Mouse (Mus musculus) liver, postnatal 0 days (tissue): ENCODE results near the gene Nup88. TPM values are rescaled to one million over a fixed set of nuclear protein-coding genes. Genes with fewer than 3 reads are reported as not detected.
"Not testable (repeated sequence)": the region's sequence is repeated elsewhere in the genome, so short reads cannot be mapped to it uniquely, and the experiment has no call there.

Experiments used
- ATAC-seq: fragments of 200-750 bp; cut with Nextera tagmentation; 2 replicates; pipeline ENCODE4 v1.8.0; 2017; ENCODE audit warnings: mild to moderate bottlenecking, moderate library complexity
- DNase-seq: peaks from one replicate; pipeline ENCODE4 v3.0.0-alpha.2; 2016
- H3K27ac ChIP-seq: fragments of 300-500 bp; sonication (generic); 2 replicates; pipeline ENCODE4 v1.5.1; 2014; ENCODE audit warnings: antibody characterized with exemption, moderate library complexity, mild to moderate bottlenecking, low read depth
- H3K27me3 ChIP-seq: fragments of 300-500 bp; sonication (generic); 2 replicates; pipeline ENCODE4 v1.6.1; 2014; ENCODE audit warnings: low read length, control low read depth, mixed read lengths; ENCODE audit not compliant: insufficient read depth
- H3K36me3 ChIP-seq: fragments of 300-500 bp; sonication (generic); replicated peaks from 2 replicates; pipeline ENCODE4 v1.6.1; 2014; ENCODE audit warnings: mild to moderate bottlenecking, control low read depth, low read length, moderate library complexity, mixed read lengths; ENCODE audit not compliant: insufficient read depth
- H3K4me1 ChIP-seq: fragments of 300-500 bp; sonication (generic); 2 replicates; pipeline ENCODE4 v1.6.1; 2014; ENCODE audit warnings: antibody characterized with exemption, mild to moderate bottlenecking, control low read depth; ENCODE audit not compliant: insufficient read depth
- H3K4me2 ChIP-seq: fragments of 300-500 bp; sonication (generic); 2 replicates; pipeline ENCODE4 v1.6.1; 2014; ENCODE audit warnings: low read depth, mild to moderate bottlenecking, low read length, moderate library complexity, mixed read lengths
- H3K4me3 ChIP-seq: fragments of 300-500 bp; sonication (generic); 2 replicates; pipeline ENCODE4 v1.5.1; 2014; ENCODE audit warnings: low read depth, low read length
- H3K9ac ChIP-seq: fragments of 300-500 bp; sonication (generic); replicated peaks from 2 replicates; pipeline ENCODE4 v1.6.1; 2014; ENCODE audit warnings: mild to moderate bottlenecking, moderate library complexity
- H3K9me3 ChIP-seq: fragments of 300-500 bp; sonication (generic); 2 replicates; pipeline ENCODE4 v1.6.1; 2016; ENCODE audit warnings: mild to moderate bottlenecking, control low read depth, low read length, mixed read lengths
- CTCF ChIP-seq: sonication (generic); IDR thresholded peaks from 2 replicates; pipeline ENCODE4 v1.5.1; 2016; ENCODE audit warnings: antibody characterized with exemption, low read depth
- EP300 ChIP-seq: IDR thresholded peaks from 2 replicates; pipeline ENCODE4 v1.6.1; 2016; ENCODE audit warnings: antibody characterized with exemption, low read depth, mild to moderate bottlenecking
- WGBS: fragments of 180-500 bp; shearing (Covaris S2); extraction: QIAGEN DNeasy Blood & Tissue Kit; methylation state at CpG from one replicate; pipeline ENCODE4 v1.1.7; 2014; ENCODE audit not compliant: insufficient replicate concordance; 5-methylcytosine and 5-hydroxymethylcytosine counted together
- polyA plus RNA-seq: library from polyadenylated mRNA; unstranded; fragments of >200 nt; fragmentation: Nextera tagmentation; extraction: Ambion mirVana; gene quantifications from 2 replicates; pipeline ENCODE4 v1.2.1, GENCODE M21; 2015

Nup88 gene
- polyA plus RNA-seq, 1 experiment from 2014 or later, result 33.1 TPM

DNA sequence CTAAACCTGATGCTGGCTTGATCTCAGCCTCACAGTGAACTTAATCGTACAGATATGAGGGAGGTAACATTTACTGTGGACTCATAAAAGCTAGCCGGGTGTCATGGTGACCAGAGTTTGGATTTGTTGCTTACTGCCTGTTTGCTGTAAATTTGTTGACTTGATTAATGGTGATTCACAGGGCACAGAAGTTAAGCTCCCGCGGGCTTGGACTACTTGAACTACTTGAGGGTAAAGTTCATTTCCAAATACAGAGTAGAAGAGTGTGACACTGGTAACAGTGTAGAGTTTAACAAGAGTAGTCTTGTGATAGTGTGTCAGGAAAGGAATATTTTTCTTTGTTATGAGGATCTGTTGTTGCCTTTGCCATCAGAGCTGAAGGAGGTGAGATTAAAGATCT, 50.2 kb downstream of the Nup88 start:
- no peaks in the 10 kb centered on the region for H3K27me3 ChIP-seq
- no peaks in the 10 kb centered on the region for H3K9me3 ChIP-seq
- peaks cover 30% of the 10 kb centered on the region for H3K36me3 ChIP-seq
- H3K4me2 ChIP-seq, result no peak overlapping the region
- TF ChIP-seq EP300, result no peak
- TF ChIP-seq CTCF, result no peak
- ATAC-seq, result no peak
- H3K27ac ChIP-seq, result no peak overlapping the region
- no peak overlapping the region for H3K4me3 ChIP-seq
- 88% methylated on average over 4 of the region's 4 CpGs for WGBS
- H3K4me1 ChIP-seq, result no peaks in the 10 kb centered on the region
- no peak for DNase-seq
- H3K9ac ChIP-seq, result no peak overlapping the region

DNA sequence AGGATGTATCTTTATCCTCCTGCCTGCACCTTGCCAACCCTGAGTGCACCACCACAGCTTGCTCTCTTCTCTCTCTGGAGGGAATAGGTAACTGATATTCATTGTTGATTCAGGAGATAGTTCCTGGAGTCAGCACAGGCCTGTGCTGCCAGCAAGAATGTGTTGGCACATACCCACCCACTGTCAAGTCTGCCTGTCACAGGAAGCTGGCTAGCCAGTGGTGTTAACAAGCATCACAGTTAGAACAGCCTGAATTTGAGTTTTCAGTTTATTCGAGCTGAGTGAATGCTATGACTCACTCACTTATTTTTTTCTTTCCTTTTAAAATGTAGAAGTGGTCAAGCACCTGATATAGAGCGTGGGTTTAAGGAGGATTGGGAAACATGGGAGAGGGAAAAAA, 51.9 kb downstream of the Nup88 start:
- no peak overlapping the region for H3K4me3 ChIP-seq
- no peaks in the 10 kb centered on the region for H3K4me1 ChIP-seq
- 68% methylated on average over 2 of the region's 2 CpGs for WGBS

DNA sequence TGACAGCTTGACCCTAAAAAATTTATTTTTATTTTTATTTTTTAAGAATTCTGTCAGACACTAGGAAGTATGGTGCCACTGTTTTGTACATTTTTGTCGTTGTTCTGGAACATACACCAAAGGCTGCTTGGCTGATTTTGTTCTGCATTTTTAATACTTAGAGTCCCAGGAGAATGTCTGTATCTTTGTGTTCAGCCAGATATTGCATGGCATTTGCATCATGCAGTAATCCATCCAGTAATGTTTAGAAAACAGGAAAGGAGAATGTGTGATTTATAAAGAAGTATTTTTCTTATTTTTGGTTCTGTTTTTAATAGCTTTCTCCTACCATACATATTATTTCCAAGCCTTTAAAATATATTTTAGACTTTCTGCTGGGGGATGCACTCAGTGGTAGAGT, 57.9 kb downstream of the Nup88 start:
- no peak overlapping the region for H3K4me3 ChIP-seq
- H3K36me3 ChIP-seq, result peaks cover 24% of the 10 kb centered on the region
- H3K27ac ChIP-seq, result no peak overlapping the region
- H3K4me1 ChIP-seq, result no peaks in the 10 kb centered on the region
- no peak overlapping the region for H3K4me2 ChIP-seq
- H3K9ac ChIP-seq, result no peak overlapping the region
- H3K9me3 ChIP-seq, result no peaks in the 10 kb centered on the region
- DNase-seq (no peak), ATAC-seq (no peak)
- TF ChIP-seq EP300 (no peak), CTCF (no peak)
- WGBS, result 74% methylated on average over 1 of the region's 1 CpGs
- H3K27me3 ChIP-seq, result no peaks in the 10 kb centered on the region

More for the DNA sequence above, 51.9 kb downstream of the Nup88 start:
- no peak for TF ChIP-seq CTCF
- TF ChIP-seq EP300, result no peak
- no peak overlapping the region for H3K27ac ChIP-seq
- DNase-seq, result no peak
- no peak for ATAC-seq
- no peaks in the 10 kb centered on the region for H3K27me3 ChIP-seq
- no peaks in the 10 kb centered on the region for H3K9me3 ChIP-seq
- no peak overlapping the region for H3K4me2 ChIP-seq
- H3K36me3 ChIP-seq, result peaks cover 24% of the 10 kb centered on the region
- H3K9ac ChIP-seq, result no peak overlapping the region

DNA sequence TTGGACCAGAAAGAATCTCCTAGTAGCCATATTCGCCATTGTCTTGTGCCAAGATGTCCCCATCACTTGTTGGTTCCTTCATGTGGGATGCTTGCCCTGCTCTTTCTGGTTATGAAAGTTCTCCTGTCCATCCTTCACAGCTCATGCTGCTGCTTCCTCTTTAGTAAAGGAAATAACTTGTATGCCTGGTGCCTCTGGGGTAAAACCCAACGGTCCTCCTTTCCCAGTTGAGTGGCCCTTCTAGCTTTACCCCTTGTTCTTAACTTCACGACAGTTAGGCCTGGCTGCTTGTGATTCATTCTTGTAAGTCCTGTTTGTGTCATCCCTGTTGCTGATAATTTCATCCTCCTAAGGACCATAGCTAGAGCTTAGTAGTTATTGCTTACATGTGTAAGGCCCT, 58.5 kb downstream of the Nup88 start:
- no peak overlapping the region for H3K4me3 ChIP-seq
- DNase-seq (no peak), ATAC-seq (no peak)
- no peaks in the 10 kb centered on the region for H3K4me1 ChIP-seq
- H3K9ac ChIP-seq, result no peak overlapping the region
- H3K9me3 ChIP-seq, result no peaks in the 10 kb centered on the region
- TF ChIP-seq CTCF (no peak), EP300 (no peak)
- no peaks in the 10 kb centered on the region for H3K27me3 ChIP-seq
- no peak overlapping the region for H3K27ac ChIP-seq
- WGBS, result 66% methylated on average over 3 of the region's 3 CpGs
- H3K4me2 ChIP-seq, result no peak overlapping the region
- H3K36me3 ChIP-seq, result peaks cover 27% of the 10 kb centered on the region

DNA sequence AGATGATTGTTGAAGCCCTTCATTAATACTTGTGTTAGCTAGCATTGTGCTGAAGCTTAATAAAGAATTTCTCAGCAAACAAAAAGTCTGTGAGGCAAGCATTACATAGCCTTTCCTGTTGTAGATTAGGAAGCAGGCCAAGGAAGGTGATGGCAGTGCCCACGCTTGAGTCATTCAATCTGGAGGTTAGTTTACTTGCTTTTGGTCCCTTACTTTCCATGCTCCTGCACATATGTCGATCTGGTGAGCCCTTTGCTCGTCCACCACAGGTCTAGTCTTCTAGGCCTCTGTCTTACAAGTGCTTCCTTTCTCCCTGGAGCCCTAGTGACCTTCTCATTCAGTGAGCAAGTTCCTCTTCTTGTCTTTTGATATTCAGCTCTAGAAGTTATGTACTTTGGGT, 63.1 kb downstream of the Nup88 start:
- no peaks in the 10 kb centered on the region for H3K4me1 ChIP-seq
- peaks cover 28% of the 10 kb centered on the region for H3K36me3 ChIP-seq
- H3K9me3 ChIP-seq, result no peaks in the 10 kb centered on the region
- ATAC-seq (no peak), DNase-seq (no peak)
- H3K27me3 ChIP-seq, result no peaks in the 10 kb centered on the region
- no peak overlapping the region for H3K9ac ChIP-seq
- H3K27ac ChIP-seq, result no peak overlapping the region
- no peak overlapping the region for H3K4me2 ChIP-seq
- no peak for TF ChIP-seq CTCF
- no peak for TF ChIP-seq EP300
- 61% methylated on average over 3 of the region's 3 CpGs for WGBS
- no peak overlapping the region for H3K4me3 ChIP-seq

DNA sequence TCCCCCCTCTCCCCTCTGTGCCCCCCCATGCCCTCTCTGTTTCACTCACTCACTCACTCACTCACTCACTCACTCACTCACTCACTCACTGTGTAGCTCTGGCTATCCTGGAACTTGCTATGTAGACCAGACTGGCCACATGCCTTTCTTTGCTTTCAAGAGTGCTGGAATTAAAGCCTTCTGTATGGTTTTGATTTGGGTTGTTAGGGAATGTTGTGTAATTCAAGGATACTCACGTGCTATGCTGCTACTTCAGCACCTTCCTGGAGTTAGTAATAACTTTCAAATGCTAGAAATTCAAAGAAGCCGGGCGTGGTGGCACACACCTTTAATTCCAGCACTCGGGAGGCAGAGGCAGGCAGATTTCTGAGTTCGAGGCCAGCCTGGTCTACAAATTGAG, 71.6 kb downstream of the Nup88 start:
- H3K4me2 ChIP-seq, H3K27me3 ChIP-seq, H3K27ac ChIP-seq, H3K9ac ChIP-seq, H3K4me1 ChIP-seq, DNase-seq, ATAC-seq, H3K9me3 ChIP-seq, H3K4me3 ChIP-seq: not testable (repeated sequence)
- H3K36me3 ChIP-seq, result peaks cover 32% of the 10 kb centered on the region
- 91% methylated on average over 5 of the region's 5 CpGs for WGBS

DNA sequence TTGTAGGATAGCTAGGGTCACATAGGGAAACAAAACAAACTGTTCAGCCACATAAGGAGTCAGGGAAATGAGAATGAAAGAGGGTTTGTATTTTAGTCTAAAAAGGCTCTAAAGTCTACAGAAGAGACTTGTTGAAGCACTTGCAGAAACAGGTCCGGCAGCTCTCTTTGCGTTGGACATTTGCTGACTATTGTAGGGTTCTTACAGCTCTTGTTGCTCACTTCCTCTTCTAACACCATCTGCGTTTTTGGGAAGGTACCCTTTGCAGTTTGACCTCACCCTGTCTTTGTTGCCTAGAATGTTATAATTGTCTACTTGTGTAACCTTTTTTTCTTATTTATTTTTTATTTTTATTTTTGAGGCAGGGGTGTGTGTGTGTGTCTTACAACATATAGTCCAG, 72.1 kb downstream of the Nup88 start:
- 60% methylated on average over 3 of the region's 3 CpGs for WGBS
- Histone ChIP-seq H3K36me3 (peaks cover 35% of the 10 kb centered on the region), H3K9me3 (no peaks in the 10 kb centered on the region), H3K4me1 (no peaks in the 10 kb centered on the region), H3K4me2 (no peak overlapping the region), H3K4me3 (no peak overlapping the region), H3K27me3 (no peaks in the 10 kb centered on the region), H3K9ac (no peak overlapping the region), H3K27ac (no peak overlapping the region)
- TF ChIP-seq EP300, result no peak
- no peak for TF ChIP-seq CTCF
- ATAC-seq, result no peak
- DNase-seq, result no peak

Other genes with a start within 250 kb of the Nup88 start
- gene Zfp3, start 205.8 kb downstream of the Nup88 start, polyA plus RNA-seq, result 1.9 and 2.0 TPM in 2 replicates
- gene Scimp, start 157.4 kb downstream of the Nup88 start, polyA plus RNA-seq, result 2.6 and 3.0 TPM in 2 replicates
- 18.3 and 18.5 TPM in 2 replicates for gene Rabep1, start 125.2 kb downstream of the Nup88 start, polyA plus RNA-seq
- 51.4 and 51.7 TPM in 2 replicates for gene Rpain, start 240 bp upstream of the Nup88 start, polyA plus RNA-seq
- gene C1qbp, start 13.1 kb upstream of the Nup88 start, polyA plus RNA-seq, result 135 TPM in 2 replicates
- gene Dhx33, start 34.5 kb upstream of the Nup88 start, polyA plus RNA-seq, result 2.7 and 3.5 TPM in 2 replicates
- 10.8 and 10.9 TPM in 2 replicates for gene Mis12, start 49.6 kb upstream of the Nup88 start, polyA plus RNA-seq
- 46.4 and 46.7 TPM in 2 replicates for gene Derl2, start 49.9 kb upstream of the Nup88 start, polyA plus RNA-seq
- 0.36 and 0.51 TPM in 2 replicates for gene 6330403K07Rik, start 63.5 kb upstream of the Nup88 start, polyA plus RNA-seq
- gene Nlrp1a, start 174.7 kb upstream of the Nup88 start, polyA plus RNA-seq, result 0.08 and 0.19 TPM in 2 replicates